Mouse (Mus musculus) heart, adult 2 months (tissue): ENCODE data around the gene Ntf5.

Experiments used
- CTCF ChIP-seq: fragments of 200-600 bp; IDR thresholded peaks from 2 replicates; pipeline ENCODE4 v1.8.1; 2022; ENCODE audit warnings: antibody characterized with exemption, mild to moderate bottlenecking, moderate library complexity
- POLR2A ChIP-seq: fragments of 200-500 bp; IDR thresholded peaks from 2 replicates; pipeline ENCODE4 v1.6.1; 2011; ENCODE audit warnings: mild to moderate bottlenecking, low read depth, low read length, control low read depth; ENCODE audit not compliant: insufficient read depth

DNA sequence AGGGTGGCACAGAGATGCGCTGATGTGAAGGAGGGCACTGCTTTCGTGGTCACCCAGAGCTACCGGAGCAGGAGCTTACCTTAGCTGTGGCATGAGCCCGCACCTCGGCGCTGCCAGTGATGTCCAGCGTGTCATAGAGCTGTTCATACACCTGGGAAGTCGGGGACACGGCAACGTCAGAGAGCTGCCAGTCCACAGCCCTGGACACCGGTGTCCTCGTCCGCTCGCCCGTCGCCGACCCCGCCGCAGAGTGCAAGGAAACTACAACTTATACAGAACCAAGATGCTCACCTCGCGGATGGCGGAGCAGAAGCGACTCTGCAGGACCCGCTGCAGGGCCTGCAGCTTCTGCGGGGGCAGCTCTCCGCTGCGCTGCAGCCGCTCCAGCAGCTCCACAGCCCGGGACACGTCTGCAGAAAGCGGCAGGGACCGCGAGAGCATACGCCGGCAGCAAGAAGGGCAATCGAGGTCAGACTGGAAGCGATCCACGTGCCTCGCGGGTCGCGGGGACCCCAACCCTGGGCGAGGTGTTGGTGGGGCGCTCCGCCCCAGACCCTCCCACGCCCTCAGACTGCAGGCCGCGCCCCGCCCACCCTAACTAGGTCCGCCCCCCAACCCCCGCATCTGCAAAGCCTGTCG, 43.5 kb upstream of the Ntf5 start:
- TF ChIP-seq CTCF, result no peak
- no peak for TF ChIP-seq POLR2A
